Mouse (Mus musculus): Measurements from ENCODE around the gene Ndel1. TPM values are rescaled to one million over a fixed set of nuclear protein-coding genes. Genes with fewer than 3 reads are reported as not detected.

Ndel1 gene
- polyA plus RNA-seq (2012; rRNA removed) (20.2 and 21.1 TPM in 2 replicates), polyA plus RNA-seq (2014; fragmentation: Nextera tagmentation; extraction: Ambion mirVana) (28.1 and 30.8 TPM in 2 replicates)

GRCm38 (mm10) chr11:68871748-68872147 is at the start of gene Ndel1:
Gene Ndel1, minus strand, starts transcription at chr11:68871858.
- Histone ChIP-seq H3K27ac (no peak within 1 kb of the TSS), H3K4me1 (replicated peaks; ENCODE audit: control insufficient read depth in 2 of 2, insufficient read depth in 2 of 2, low read length in 1 of 2) (peaks cover 0 to 6% of the 10 kb centered on the region in 2 experiments; a peak in 1 of 4 replicates), H3K36me3 (replicated peaks; ENCODE audit: control insufficient read depth, insufficient read depth, low read depth) (no peaks in the 10 kb centered on the region), H3K4me3 (ENCODE audit: insufficient read depth in 1 of 2, low read depth in 2 of 2, low read length in 2 of 2) (no peak within 1 kb of the TSS), H3K4me2 (ENCODE audit: low read depth) (no peak within 1 kb of the TSS), H3K27me3 (ENCODE audit: control insufficient read depth, insufficient read depth, low read length) (no peaks in the 10 kb centered on the region), H3K9ac (replicated peaks) (no peak within 1 kb of the TSS), H3K9me3 (ENCODE audit: control insufficient read depth, low read length) (no peaks in the 10 kb centered on the region)
- TF ChIP-seq EP300 (IDR thresholded peaks at IDR 0.05; ENCODE audit: low read depth) (no peak), CTCF (IDR thresholded peaks at IDR 0.05; ENCODE audit: low read depth) (no peak)
- 26% methylated on average over 6 of the region's 6 CpGs for WGBS (ENCODE audit: insufficient replicate concordance)
- DNase-seq (ENCODE audit: low read depth in 3 of 3, low spot score in 3 of 3) (no peak), ATAC-seq (ENCODE audit: insufficient read depth) (no peak)

GRCm38 (mm10) chr11:68914566-68914965 is 42.9 kb upstream of the Ndel1 start:
- Histone ChIP-seq H3K27ac (no peak overlapping the region), H3K36me3 (replicated peaks; ENCODE audit: control insufficient read depth, insufficient read depth, low read depth) (no peaks in the 10 kb centered on the region), H3K4me3 (ENCODE audit: insufficient read depth in 1 of 2, low read depth in 2 of 2, low read length in 2 of 2) (no peak overlapping the region), H3K27me3 (ENCODE audit: control insufficient read depth, insufficient read depth, low read length) (peaks cover 4% of the 10 kb centered on the region; the same call in 1 of the 2 replicates), H3K9ac (replicated peaks) (no peak overlapping the region), H3K4me1 (replicated peaks; ENCODE audit: control insufficient read depth in 2 of 2, insufficient read depth in 2 of 2, low read length in 1 of 2) (no peaks in the 10 kb centered on the region), H3K4me2 (ENCODE audit: low read depth) (no peak overlapping the region), H3K9me3 (ENCODE audit: control insufficient read depth, low read length) (no peaks in the 10 kb centered on the region)
- DNase-seq (ENCODE audit: low read depth in 3 of 3, low spot score in 3 of 3) (no peak), ATAC-seq (ENCODE audit: insufficient read depth) (no peak)
- TF ChIP-seq CTCF (IDR thresholded peaks at IDR 0.05; ENCODE audit: low read depth) (no peak), EP300 (IDR thresholded peaks at IDR 0.05; ENCODE audit: low read depth) (no peak)
- WGBS (ENCODE audit: insufficient replicate concordance) = 63% methylated on average over 4 of the region's 4 CpGs

- Histone ChIP-seq H3K4me2 (ENCODE audit: low read depth) (no peak overlapping the region), H3K9me3 (ENCODE audit: control insufficient read depth, low read length) (no peaks in the 10 kb centered on the region), H3K4me3 (ENCODE audit: insufficient read depth in 1 of 2, low read depth in 2 of 2, low read length in 2 of 2) (no peak overlapping the region), H3K36me3 (replicated peaks; ENCODE audit: control insufficient read depth, insufficient read depth, low read depth) (no peaks in the 10 kb centered on the region; the same call in 1 of the 2 replicates), H3K9ac (replicated peaks) (no peak overlapping the region), H3K27ac (no peak overlapping the region), H3K27me3 (ENCODE audit: control insufficient read depth, insufficient read depth, low read length) (peaks cover 4% of the 10 kb centered on the region; the same call in 1 of the 2 replicates), H3K4me1 (replicated peaks; ENCODE audit: control insufficient read depth in 2 of 2, insufficient read depth in 2 of 2, low read length in 1 of 2) (no peaks in the 10 kb centered on the region)
- TF ChIP-seq EP300 (IDR thresholded peaks at IDR 0.05; ENCODE audit: low read depth) (no peak), CTCF (IDR thresholded peaks at IDR 0.05; ENCODE audit: low read depth) (no peak)
- DNase-seq (ENCODE audit: low read depth in 3 of 3, low spot score in 3 of 3) (no peak), ATAC-seq (ENCODE audit: insufficient read depth) (no peak)
- 16% methylated on average over 14 of the region's 14 CpGs for WGBS (ENCODE audit: insufficient replicate concordance)
These were observed 40.0 kb upstream of the Ndel1 start for GRCm38 (mm10) chr11:68911531-68912177.

- ATAC-seq (ENCODE audit: insufficient read depth) (no peak), DNase-seq (ENCODE audit: low read depth in 3 of 3, low spot score in 3 of 3) (no peak)
- Histone ChIP-seq H3K36me3 (replicated peaks; ENCODE audit: control insufficient read depth, insufficient read depth, low read depth) (peaks cover 20% of the 10 kb centered on the region), H3K27ac (no peak overlapping the region), H3K9me3 (ENCODE audit: control insufficient read depth, low read length) (no peaks in the 10 kb centered on the region), H3K9ac (replicated peaks) (no peak overlapping the region), H3K4me3 (ENCODE audit: insufficient read depth in 1 of 2, low read depth in 2 of 2, low read length in 2 of 2) (no peak overlapping the region), H3K4me2 (ENCODE audit: low read depth) (no peak overlapping the region), H3K4me1 (replicated peaks; ENCODE audit: control insufficient read depth in 2 of 2, insufficient read depth in 2 of 2, low read length in 1 of 2) (no peaks in the 10 kb centered on the region), H3K27me3 (ENCODE audit: control insufficient read depth, insufficient read depth, low read length) (peaks cover 4% of the 10 kb centered on the region; the same call in 1 of the 2 replicates)
- TF ChIP-seq CTCF (IDR thresholded peaks at IDR 0.05; ENCODE audit: low read depth) (no peak), EP300 (IDR thresholded peaks at IDR 0.05; ENCODE audit: low read depth) (no peak)
- 43% methylated on average over 7 of the region's 7 CpGs for WGBS (ENCODE audit: insufficient replicate concordance)
These were observed 37.3 kb upstream of the Ndel1 start for GRCm38 (mm10) chr11:68908846-68909503.

- ATAC-seq (ENCODE audit: insufficient read depth) (no peak), DNase-seq (ENCODE audit: low read depth in 3 of 3, low spot score in 3 of 3) (no peak)
- Histone ChIP-seq H3K4me1 (replicated peaks; ENCODE audit: control insufficient read depth in 2 of 2, insufficient read depth in 2 of 2, low read length in 1 of 2) (peaks cover 0 to 4% of the 10 kb centered on the region in 2 experiments; a peak in 1 of 4 replicates), H3K27ac (no peak overlapping the region), H3K27me3 (ENCODE audit: control insufficient read depth, insufficient read depth, low read length) (peaks cover 4% of the 10 kb centered on the region; the same call in 1 of the 2 replicates), H3K36me3 (replicated peaks; ENCODE audit: control insufficient read depth, insufficient read depth, low read depth) (peaks cover 35% of the 10 kb centered on the region), H3K4me3 (ENCODE audit: insufficient read depth in 1 of 2, low read depth in 2 of 2, low read length in 2 of 2) (no peak overlapping the region), H3K9me3 (ENCODE audit: control insufficient read depth, low read length) (no peaks in the 10 kb centered on the region), H3K4me2 (ENCODE audit: low read depth) (no peak overlapping the region), H3K9ac (replicated peaks) (no peak overlapping the region)
- 62% methylated on average over 3 of the region's 3 CpGs for WGBS (ENCODE audit: insufficient replicate concordance)
- TF ChIP-seq EP300 (IDR thresholded peaks at IDR 0.05; ENCODE audit: low read depth) (no peak), CTCF (IDR thresholded peaks at IDR 0.05; ENCODE audit: low read depth) (no peak)
These were observed 35.6 kb upstream of the Ndel1 start for GRCm38 (mm10) chr11:68907251-68907650.
